Mouse (Mus musculus) ES-Bruce4 (cell line): ENCODE data around the gene Inppl1.

Experiments
- CTCF ChIP-seq: IDR thresholded peaks from one replicate; pipeline ENCODE4 v1.8.1; 2011; ENCODE audit warnings: low read depth, low read length
- POLR2A ChIP-seq: IDR thresholded peaks from one replicate; pipeline ENCODE4 v1.8.1; 2011; ENCODE audit warnings: low read length; ENCODE audit not compliant: insufficient read depth

DNA sequence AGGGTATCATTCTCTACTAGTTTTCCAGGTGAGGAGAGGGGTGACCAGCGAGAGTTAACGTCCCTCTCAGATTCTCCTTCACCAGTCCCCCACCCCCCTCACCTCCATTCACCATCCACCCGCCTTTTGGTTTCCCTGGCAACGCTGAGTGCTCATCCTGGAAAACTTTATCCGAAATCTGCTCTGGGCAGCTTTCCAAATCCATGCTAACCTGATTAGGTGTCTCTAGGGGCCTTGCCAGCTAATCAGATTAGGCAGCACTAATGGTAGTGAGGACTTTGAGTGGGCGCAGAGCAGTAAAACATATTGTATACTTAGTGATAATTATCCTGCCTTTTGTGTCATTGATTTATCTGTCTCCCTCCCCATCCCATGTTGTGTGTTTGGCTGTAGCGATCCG lies 65.3 kb downstream of the Inppl1 start:
- TF ChIP-seq POLR2A (no peak), CTCF (no peak)
